Mouse (Mus musculus): ENCODE data around the gene Asic3.

Asic3 gene

GRCm38 (mm10) chr5:24387264-24388241, 25.6 kb upstream of the Asic3 start:
- in situ Hi-C loops (cut with MboI, MseI), result no loop called here

DNA sequence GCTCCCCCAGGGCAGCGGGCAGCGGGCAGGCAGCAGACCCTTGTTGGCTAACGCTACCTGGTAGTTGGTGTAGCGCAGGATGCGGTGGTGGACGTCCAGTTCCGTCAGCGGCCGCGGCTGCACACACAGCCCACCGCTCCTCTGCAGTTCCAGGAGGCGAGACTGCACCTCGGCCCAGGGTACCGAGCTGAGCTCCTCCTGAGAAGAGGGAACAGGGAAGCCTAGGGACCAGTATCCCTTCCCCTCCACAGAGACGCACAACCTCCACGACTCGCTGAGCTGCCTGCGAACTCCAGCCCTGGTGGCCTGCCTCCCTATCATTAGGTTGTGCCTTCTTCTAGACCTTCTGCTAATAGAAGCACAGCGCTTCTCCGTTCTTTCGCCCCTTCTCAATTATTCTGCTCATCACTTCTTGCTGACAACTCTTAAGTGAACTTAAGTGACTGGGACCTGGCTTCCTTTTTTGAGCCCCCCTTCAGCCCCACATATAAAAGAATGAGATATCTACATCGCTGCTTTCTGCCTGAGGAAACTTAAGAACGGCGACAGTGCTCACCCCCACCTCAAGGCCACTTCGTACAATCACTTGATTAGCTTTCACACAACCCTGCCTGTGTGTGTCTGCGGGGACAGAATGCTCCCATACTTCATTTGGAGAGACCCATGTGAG, 24.8 kb upstream of the Asic3 start:
- in situ Hi-C loops (cut with MboI, MseI), result no loop called here

DNA sequence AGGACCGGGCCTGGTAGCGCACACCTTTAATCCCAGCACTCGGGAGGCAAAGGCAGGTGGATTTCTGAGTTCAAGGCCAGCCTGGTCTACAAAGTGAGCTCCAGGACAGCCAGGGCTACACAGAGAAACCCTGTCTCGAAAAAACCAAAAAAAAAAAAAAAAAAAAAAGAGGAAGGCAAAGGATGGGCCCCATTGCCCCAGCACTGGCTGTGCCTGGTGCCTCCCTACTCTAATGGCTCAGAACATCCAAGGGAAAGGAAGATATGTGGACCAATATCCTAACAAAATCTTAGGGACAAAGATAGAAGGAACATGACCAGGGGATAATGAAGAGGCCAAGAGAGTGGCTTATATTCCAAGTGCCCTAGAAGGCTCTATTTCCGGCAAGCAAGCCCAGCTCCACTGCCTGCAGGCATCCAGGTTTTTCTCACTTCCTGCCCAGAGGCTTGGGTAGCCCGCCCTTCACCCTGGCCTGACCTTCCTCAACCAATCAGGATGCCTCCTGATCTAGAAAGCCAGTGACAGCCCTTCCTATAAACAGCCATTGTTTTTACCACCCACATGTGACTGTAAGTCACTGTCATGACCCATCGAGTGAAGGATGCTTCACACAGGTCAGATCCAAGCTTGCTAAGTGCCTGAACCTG, 24.1 kb upstream of the Asic3 start:
- in situ Hi-C loops (cut with MboI, MseI), result no loop called here

- in situ Hi-C loops (cut with MboI, MseI), result loop anchor here (10.0 kb wide), 2 partner anchors 295 to 595 kb away; partner anchors contain the start of gene Nub1
These were observed 23.6 kb upstream of the Asic3 start for GRCm38 (mm10) chr5:24389658-24390020.

- in situ Hi-C loops (cut with MboI, MseI), result loop anchor here (10.0 kb wide), 2 partner anchors 293 to 597 kb away; partner anchors contain the start of gene Nub1
These were observed 21.3 kb upstream of the Asic3 start, which contains the start of gene Atg9b for GRCm38 (mm10) chr5:24391864-24392263. Atg9b (minus strand) TSS chr5:24392143.

GRCm38 (mm10) chr5:24392724-24393123, 20.5 kb upstream of the Asic3 start:
- in situ Hi-C loops (cut with MboI, MseI), result loop anchor here (10.0 kb wide), 2 partner anchors 292 to 598 kb away; partner anchors contain the start of gene Nub1

DNA sequence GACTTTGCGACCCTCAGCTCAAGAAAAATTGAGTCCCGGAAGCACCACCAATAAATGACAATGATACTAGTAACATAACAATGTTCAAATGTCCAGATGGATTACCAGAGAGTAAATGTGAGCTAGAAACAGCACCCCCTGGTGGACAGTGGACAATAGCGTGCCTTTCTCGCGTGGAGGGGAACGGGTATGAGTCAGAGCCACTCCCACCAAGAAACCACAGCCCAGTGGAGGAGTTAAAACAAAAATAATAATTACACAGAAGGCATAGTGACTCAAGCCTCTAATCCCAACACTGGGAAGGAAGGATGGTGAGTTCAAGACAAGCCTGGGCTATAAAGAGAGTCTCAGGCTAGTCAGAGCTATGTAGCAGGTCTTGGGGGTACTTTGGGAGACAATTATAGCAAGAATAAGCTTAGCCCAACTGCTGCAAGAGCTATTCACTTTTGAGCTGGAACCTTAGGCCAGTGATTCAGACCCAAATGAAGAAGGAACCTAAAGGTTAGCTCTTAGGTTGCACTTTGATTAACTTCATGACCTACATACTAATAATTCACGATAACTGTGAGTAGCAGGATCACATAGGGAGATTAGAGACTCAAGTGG, 19.7 kb upstream of the Asic3 start, which contains the start of gene Abcb8:
TSS of gene Abcb8 (plus strand) at position 272 of the 606 bp plus-strand sequence.
- in situ Hi-C loops (cut with MboI, MseI), result loop anchor here (10.0 kb wide), 2 partner anchors 291 to 599 kb away; partner anchors contain the start of gene Nub1

DNA sequence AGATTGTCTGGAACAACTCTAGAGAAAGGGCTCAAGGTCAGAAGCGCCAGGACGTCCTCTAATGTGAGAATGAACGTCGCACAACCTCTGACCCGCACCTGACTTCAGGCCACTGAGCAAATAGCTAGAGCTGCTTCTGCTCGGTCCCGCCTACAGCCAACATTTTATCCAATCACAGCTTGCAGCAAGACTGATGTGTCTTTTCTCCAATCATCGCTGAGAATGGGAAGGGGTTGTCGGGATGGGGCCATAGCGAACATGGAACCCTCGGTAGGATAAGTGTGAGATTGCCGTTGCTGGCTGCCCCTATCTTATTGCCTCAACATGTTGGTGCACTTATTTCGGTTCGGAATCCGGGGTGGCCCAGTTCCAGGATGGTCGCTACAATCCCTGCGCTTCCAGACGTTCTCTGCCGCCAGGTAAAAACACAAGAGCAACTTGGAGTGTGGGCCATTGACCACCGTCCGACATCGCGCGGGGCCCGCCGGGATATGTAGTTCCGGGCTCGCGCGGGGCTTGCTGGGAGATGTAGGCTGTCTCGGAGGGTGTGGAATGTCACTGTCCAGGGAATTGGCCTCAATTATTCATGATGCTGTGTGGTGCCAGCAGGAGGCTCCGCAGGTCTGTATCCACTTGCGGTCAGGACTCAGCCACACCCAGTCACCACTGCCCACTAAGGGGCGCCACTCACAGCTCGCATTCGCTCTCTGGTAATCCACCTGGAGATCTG, 18.9 kb upstream of the Asic3 start:
- in situ Hi-C loops (cut with MboI, MseI), result loop anchor here (10.0 kb wide), 2 partner anchors 290 to 600 kb away; partner anchors contain the start of gene Nub1

GRCm38 (mm10) chr5:24396254-24396653, 16.9 kb upstream of the Asic3 start:
- in situ Hi-C loops (cut with MboI, MseI), result loop anchor here (10.0 kb wide), 2 partner anchors 289 to 601 kb away; partner anchors contain the start of gene Nub1

DNA sequence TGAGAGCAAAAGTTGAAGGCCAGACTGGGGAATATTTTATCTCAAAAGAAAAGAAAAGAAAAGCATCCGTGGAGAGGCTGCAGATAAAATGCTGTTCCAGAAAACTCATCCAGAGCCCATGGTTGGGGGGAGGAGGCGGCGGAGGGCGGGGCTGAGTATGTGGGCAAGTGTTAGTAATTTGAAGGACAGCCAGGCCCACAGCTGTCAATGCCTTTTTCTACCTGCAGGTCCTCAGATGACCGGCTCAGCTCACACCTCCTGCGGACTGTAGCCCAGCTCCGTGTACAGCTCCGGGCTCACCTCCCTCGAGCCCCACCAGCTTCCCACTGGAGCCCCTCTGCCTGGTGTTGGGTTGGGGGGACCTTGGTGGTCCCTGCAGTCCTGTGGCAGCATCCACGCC, 13.5 kb upstream of the Asic3 start:
- in situ Hi-C loops (cut with MboI, MseI), result loop anchor here (10.0 kb wide), 2 partner anchors 285 to 605 kb away; partner anchors contain the start of gene Nub1

DNA sequence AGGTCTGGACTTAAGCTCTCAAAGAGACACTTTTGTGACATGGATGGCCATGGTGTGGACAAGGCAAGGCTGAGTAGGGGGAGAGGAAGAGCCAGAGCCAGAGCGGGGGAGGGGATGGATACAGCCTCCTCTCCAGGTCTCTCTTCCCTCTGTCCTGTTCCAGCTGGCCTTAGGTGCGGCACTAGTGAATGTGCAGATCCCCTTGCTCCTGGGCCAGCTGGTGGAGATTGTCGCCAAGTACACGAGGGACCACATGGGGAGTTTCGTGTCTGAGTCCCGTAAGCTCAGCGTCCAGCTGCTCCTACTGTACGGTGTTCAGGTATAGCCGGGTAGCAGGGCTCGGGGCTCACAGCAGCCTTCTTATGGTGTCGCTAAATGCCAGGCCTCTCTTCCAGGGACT, 12.8 kb upstream of the Asic3 start:
- in situ Hi-C loops (cut with MboI, MseI), result no loop called here

DNA sequence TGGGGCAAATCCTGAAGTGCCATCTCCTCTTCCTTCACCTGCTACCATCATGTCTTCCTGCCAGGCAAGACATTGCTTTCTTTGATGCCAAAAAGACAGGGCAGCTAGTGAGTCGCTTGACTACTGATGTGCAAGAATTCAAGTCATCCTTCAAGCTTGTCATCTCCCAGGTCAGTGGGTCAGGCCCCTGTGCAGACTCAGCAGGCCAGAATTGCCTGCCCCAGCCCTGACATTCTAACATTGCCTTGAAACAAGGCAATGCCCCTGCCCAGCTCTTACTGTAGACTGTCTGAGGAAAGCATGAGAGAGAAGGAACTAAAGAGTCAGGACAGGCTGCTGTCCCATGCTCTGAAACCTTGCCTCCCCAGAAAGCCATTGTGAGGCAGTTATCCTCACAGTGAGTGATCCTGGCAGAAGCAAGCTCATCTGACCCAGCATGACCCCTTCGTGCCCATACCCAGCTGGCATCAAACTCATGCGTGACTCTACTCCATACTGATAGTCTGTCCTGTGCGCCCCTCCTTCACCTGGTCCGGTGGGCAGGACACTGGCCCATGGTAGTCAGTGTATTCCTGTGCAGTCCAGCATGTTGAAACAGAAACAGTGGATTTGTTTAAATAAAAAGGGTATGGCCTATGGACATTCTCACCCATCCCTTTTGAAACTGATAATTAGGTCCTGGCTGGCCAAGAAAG, 12.1 kb upstream of the Asic3 start:
- in situ Hi-C loops (cut with MboI, MseI), result no loop called here

DNA sequence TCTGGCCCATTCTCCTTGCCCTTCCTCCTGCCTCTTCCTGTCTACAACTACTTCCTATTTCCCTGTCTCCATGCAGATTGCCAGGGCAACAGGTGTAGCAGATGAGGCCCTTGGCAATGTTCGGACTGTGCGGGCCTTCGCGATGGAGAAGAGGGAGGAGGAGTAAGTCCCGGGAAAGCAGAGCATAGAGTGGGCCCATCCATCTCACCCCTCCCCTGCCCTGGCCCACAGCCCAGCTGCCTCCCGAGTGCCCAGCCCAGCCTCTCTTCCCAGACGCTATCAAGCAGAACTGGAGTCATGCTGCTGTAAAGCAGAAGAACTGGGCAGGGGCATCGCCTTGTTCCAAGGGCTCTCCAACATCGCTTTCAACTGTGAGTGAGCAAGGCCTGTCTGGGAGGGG, 11.2 kb upstream of the Asic3 start:
- in situ Hi-C loops (cut with MboI, MseI), result no loop called here

DNA sequence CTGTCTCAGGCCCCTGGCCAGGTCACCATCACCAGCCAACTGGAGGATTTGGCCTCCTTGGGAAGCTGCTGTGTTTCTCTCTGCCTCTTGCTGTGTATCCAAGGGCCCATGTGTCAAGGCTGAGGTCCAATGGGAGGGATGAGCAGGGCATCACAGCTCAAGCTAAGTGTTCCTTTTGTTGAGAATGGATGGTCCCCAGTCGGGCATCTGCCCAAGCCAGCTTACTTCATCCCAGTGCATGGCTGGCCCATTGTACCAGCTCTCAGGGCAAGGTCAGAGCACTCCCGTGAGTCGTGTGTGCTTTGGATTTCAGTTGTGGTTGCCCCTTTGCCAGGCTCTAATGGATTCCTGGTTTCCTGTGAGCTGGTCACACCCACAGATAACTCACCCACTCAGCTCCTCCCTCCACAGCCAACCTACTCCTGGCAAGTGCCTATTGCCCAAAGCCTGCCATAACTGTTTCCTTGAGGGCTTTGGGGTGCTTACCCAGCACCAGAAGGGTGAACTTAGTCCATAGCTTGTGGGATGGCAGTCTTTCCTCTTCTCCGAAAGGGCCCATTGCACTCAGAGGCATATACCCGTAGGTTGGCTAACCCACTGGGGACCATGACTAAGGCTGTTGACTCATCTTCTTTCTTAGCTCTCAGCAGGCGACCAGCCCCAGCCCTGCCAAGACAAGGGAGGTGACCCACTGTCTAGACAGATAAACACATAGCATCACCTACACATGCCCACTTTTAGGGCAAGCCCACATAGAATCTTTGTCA, 8.4 kb upstream of the Asic3 start:
- in situ Hi-C loops (cut with MboI, MseI), result no loop called here

GRCm38 (mm10) chr5:24405389-24405876, 7.8 kb upstream of the Asic3 start:
- in situ Hi-C loops (cut with MboI, MseI), result no loop called here

GRCm38 (mm10) chr5:24408651-24409050, 4.5 kb upstream of the Asic3 start:
- in situ Hi-C loops (cut with MboI, MseI), result no loop called here

DNA sequence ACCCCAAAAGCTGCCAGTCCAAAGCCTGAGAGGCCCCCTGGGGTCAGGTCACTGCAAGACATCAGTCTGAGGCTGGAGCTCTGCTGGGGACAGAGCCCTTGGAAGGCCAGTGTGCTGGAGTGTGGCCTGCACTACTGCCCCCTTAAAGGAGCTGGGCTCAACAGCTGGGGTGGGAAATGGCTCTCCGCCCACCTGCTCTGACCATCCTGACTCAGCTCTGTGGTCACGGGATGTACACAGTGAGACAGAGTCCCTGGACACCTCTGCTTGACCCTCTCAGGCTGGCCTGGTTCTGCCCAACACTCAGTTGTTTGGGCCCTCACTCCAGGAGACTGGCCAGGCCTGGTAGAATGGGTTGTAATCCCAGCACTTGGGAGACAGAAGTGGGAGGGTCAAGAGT, 3.7 kb upstream of the Asic3 start:
- in situ Hi-C loops (cut with MboI, MseI), result no loop called here

DNA sequence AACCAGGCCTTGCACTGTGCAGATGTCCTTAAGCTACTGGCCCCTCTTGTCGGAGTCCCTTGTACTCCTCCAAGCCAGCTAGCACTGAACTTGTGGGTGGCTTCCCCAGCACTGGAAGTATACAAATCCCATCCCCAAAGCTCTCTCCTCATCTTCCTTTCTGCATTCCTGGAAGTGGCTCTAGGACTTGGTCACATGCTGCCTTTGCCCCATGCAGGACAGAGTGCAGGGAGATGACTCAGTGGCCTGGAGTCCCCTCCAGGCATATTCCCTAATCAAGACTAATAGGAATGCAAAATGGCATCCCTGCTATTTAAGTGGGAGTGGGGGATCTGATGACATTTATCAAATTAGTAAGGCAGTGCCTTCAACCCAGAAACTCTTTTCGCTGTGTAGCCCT, 1.1 kb upstream of the Asic3 start:
- in situ Hi-C loops (cut with MboI, MseI), result no loop called here

DNA sequence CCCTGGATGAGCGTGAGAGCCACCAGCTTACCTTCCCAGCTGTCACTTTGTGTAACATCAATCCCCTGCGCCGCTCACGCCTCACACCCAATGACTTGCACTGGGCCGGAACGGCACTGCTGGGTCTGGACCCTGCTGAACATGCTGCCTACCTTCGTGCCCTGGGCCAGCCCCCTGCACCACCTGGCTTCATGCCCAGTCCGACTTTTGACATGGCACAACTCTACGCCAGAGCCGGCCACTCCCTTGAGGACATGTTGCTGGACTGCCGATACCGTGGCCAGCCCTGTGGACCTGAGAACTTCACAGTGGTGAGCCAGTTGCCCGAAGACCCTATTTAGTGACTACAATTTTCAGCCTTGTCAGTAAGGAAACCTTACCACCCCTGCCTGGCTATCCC, 746 bp downstream of the Asic3 start:
- in situ Hi-C loops (cut with MboI, MseI), result no loop called here
